Mouse (Mus musculus): ENCODE results near the gene Senp8.

Senp8 gene

DNA sequence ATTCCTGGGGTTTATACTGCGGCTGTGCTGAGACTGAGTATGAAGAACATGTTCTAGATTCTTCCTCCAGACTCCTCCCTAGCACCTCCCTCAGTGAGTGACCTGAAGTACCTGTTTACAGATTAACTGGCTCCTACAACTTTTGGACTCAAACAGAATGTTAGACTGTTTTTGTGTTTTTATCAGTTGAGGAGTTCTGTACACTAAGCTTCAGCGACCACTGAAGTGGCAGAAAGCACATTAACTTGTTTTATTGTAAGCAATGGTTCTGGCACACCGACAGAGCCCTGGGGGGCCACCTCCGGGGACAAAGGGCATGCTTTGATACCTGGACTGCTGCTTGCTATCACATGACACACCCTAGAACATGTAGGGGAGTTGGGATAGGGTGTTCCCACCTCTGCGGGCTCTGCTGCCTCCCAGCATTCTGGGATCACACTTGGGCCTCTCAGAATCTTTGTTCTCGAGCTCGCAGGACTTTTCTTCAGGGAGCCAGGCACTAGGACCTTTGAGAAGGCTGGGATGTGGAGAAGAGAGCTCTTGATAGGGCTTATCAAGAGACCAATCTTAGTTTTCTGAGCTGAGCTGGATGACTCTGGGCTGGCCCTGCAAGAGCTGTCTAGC, 34.1 kb downstream of the Senp8 start:
- no peak for DNase-seq (ENCODE audit: low read depth in 1 of 2, low spot score in 2 of 2)

- DNase-seq (ENCODE audit: low read depth in 1 of 2, low spot score in 2 of 2), result no peak
These were observed 41.3 kb downstream of the Senp8 start for GRCm38 (mm10) chr9:59709225-59709624.

DNA sequence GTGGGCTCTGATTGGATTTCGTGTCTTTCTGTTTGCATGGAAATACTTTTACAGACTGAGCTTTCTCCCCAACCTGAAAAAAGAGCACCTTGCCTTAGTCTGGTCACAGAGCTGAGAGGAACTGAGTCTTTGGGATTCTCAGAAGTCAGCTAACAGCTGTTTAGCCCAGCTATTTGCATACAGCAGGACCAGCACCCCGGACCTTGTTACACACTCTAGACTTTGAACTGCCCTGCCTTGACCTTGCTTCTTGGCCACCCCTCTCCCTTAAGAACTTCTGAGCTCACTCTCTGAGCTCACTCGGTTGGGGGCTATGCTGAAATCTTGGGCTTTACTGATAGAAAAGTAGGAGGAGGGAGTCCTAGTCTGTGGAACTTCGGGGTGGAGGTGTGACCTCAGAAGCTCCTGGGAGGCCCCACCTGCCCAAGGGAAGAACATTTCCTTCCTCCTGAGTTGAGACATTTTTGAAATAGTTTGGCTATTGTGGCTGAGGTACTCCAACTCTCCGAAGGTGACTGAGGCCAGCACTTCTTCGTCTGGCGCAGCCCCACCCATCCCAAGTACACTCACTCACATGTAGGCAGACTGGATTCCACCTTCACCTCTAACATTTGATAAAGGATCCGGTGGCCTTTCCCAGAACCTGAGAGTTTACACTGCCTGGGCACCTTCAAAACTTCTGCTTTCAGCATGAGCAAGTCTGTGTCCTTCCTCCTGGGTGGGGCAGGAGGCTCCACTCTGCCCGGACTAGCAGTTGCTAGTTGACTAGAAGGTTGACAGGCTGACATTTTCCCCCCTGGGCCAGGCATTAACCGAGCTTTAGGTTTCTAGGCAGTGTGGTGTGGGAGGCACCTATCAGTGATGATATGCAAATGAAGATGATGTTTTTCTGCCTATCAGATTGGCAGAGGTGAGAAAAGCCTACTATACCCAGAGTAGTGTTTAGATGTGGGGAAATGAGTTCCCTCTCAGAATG, 43.4 kb downstream of the Senp8 start:
- DNase-seq (ENCODE audit: low read depth in 1 of 2, low spot score in 2 of 2), result no peak

GRCm38 (mm10) chr9:59703099-59703498, 47.4 kb downstream of the Senp8 start:
- DNase-seq (ENCODE audit: low read depth in 1 of 2, low spot score in 2 of 2), result no peak

GRCm38 (mm10) chr9:59701094-59701493, 49.4 kb downstream of the Senp8 start:
- DNase-seq (ENCODE audit: low read depth in 1 of 2, low spot score in 2 of 2), result no peak

- DNase-seq (ENCODE audit: low read depth in 1 of 2, low spot score in 2 of 2), result no peak
These were observed 54.1 kb downstream of the Senp8 start for GRCm38 (mm10) chr9:59696381-59696780.

DNA sequence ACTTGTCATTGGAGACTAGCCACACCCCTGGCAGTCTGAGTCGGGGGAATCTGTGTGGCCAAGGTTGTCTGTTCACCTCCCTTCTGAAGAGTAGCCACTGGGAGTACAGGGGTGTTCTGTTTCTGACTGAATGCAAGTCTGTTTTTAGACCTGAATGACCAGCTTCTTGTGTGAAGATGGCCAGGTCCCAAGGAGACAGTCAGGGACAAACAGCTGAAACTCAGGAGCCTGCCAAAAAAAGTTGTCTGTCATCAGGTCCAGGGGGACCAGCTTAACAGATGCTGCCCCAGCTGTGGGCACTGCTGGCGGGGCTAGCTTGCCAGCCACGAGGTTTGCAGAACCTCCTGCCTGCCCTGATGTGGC, 55.1 kb downstream of the Senp8 start:
- DNase-seq (ENCODE audit: low read depth in 1 of 2, low spot score in 2 of 2), result no peak

GRCm38 (mm10) chr9:59694571-59695450, 55.7 kb downstream of the Senp8 start:
- no peak for DNase-seq (ENCODE audit: low read depth in 1 of 2, low spot score in 2 of 2)

DNA sequence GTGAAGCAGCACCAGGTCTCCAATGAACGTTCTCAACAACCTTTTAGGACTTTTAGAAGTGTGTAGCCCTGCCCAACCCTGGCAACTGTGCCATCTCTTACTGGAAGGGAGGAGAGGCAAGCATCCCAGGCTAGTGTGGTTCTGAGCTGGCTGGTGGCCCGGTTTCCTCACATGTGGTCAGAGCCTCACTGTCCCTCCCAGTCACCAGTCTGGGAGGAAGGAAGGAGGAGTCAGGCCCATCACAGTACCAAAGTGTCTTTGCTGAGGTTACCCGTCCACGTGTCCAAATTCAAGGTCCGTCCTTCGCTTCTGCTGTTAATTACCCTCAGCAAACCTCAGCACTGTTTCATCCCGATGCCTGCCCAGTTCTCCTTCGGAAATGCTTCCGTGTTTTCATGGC, 58.4 kb downstream of the Senp8 start:
- no peak for DNase-seq (ENCODE audit: low read depth in 1 of 2, low spot score in 2 of 2)

DNA sequence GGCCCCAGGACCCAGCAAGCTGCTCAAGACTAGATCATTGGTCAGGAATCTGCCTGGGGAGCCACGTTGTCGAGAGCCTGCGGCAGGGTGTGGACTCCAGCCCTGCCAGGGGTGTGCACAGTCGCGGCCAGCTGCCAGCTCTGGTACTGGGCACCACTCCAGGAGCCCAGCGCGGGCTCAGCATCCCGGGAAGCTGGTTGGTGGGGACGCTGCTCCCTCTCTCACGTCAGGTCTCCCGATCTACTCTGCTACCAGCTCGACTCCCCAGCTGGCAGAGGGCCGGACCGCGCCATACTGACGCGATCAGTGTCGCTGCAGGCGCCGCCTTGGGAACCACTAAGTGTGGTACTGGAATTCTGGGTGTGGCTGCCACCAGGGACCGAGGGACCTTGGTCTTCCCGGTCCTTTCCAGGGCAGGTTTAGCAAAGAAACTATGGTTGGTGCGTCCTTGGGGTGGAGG, 58.8 kb downstream of the Senp8 start:
- no peak for DNase-seq (ENCODE audit: low read depth in 1 of 2, low spot score in 2 of 2)

GRCm38 (mm10) chr9:59687416-59688046, 63.0 kb downstream of the Senp8 start:
- no peak for DNase-seq (ENCODE audit: low read depth in 1 of 2, low spot score in 2 of 2)
